Mouse (Mus musculus): ENCODE results near the gene Ranbp3. TPM values are rescaled to one million over a fixed set of nuclear protein-coding genes. Genes with fewer than 3 reads are reported as not detected.

Ranbp3 gene
- polyA plus RNA-seq, 1 experiment = 75.6 TPM

GRCm38 (mm10) chr17:56668384-56669144, 4.5 kb upstream of the Ranbp3 start:
- H3K27me3 ChIP-seq (ENCODE audit: control insufficient read depth, insufficient read depth, low read length, poor library complexity, severe bottlenecking) = no peaks in the 10 kb centered on the region

GRCm38 (mm10) chr17:56669766-56670165, 3.3 kb upstream of the Ranbp3 start:
- TF ChIP-seq CTCF (IDR thresholded peaks at IDR 0.05; ENCODE audit: low read depth, low read length) (no peak), POLR2A (IDR thresholded peaks at IDR 0.05; ENCODE audit: insufficient read depth, low read length) (no peak), EP300 (IDR thresholded peaks at IDR 0.05; ENCODE audit: insufficient read depth, low read depth, low read length) (no peak)
- no peak overlapping the region for H3K4me3 ChIP-seq (ENCODE audit: low read depth, low read length)

More at GRCm38 (mm10) chr17:56668384-56669144, 4.5 kb upstream of the Ranbp3 start:
- Histone ChIP-seq H3K36me3 (ENCODE audit: control insufficient read depth, insufficient read depth, low read length, poor library complexity, severe bottlenecking) (no peaks in the 10 kb centered on the region), H3K27ac (ENCODE audit: insufficient read depth, low read length) (no peak overlapping the region), H3K9me3 (replicated peaks; ENCODE audit: control insufficient read depth, insufficient read depth, low read length, poor library complexity, severe bottlenecking) (no peaks in the 10 kb centered on the region), H3K9ac (ENCODE audit: low read depth, poor library complexity, severe bottlenecking) (peak overlapping the region; percentile 35), H3K4me3 (ENCODE audit: low read depth, low read length) (peak overlapping the region; percentile 61), H3K4me1 (ENCODE audit: control insufficient read depth, insufficient read depth, low read length) (peaks cover 4% of the 10 kb centered on the region)
- TF ChIP-seq POLR2A (IDR thresholded peaks at IDR 0.05; ENCODE audit: insufficient read depth, low read length) (no peak), EP300 (IDR thresholded peaks at IDR 0.05; ENCODE audit: insufficient read depth, low read depth, low read length) (peak; percentile 38; the same call in 1 of the 2 replicates), CTCF (IDR thresholded peaks at IDR 0.05; ENCODE audit: low read depth, low read length) (peak; percentile 90)

GRCm38 (mm10) chr17:56673647-56674416, 738 bp downstream of the Ranbp3 start:
- no peak overlapping the region for H3K27ac ChIP-seq (ENCODE audit: insufficient read depth, low read length)
- no peak for TF ChIP-seq CTCF (IDR thresholded peaks at IDR 0.05; ENCODE audit: low read depth, low read length)
- TF ChIP-seq POLR2A (IDR thresholded peaks at IDR 0.05; ENCODE audit: insufficient read depth, low read length) = no peak
- TF ChIP-seq EP300 (IDR thresholded peaks at IDR 0.05; ENCODE audit: insufficient read depth, low read depth, low read length) = no peak
- H3K9ac ChIP-seq (ENCODE audit: low read depth, poor library complexity, severe bottlenecking) = peak overlapping the region; percentile 99
- 0 out of 2 replicates have a peak, but pooled peaks cover 3% of the 10 kb centered on the region for H3K36me3 ChIP-seq (ENCODE audit: control insufficient read depth, insufficient read depth, low read length, poor library complexity, severe bottlenecking)
- peak overlapping the region; percentile 80 for H3K4me3 ChIP-seq (ENCODE audit: low read depth, low read length)
- no peaks in the 10 kb centered on the region for H3K9me3 ChIP-seq (replicated peaks; ENCODE audit: control insufficient read depth, insufficient read depth, low read length, poor library complexity, severe bottlenecking)
- H3K4me1 ChIP-seq (ENCODE audit: control insufficient read depth, insufficient read depth, low read length) = no peaks in the 10 kb centered on the region
- H3K27me3 ChIP-seq (ENCODE audit: control insufficient read depth, insufficient read depth, low read length, poor library complexity, severe bottlenecking) = no peaks in the 10 kb centered on the region

More at GRCm38 (mm10) chr17:56669766-56670165, 3.3 kb upstream of the Ranbp3 start:
- no peaks in the 10 kb centered on the region for H3K27me3 ChIP-seq (ENCODE audit: control insufficient read depth, insufficient read depth, low read length, poor library complexity, severe bottlenecking)
- no peaks in the 10 kb centered on the region for H3K9me3 ChIP-seq (replicated peaks; ENCODE audit: control insufficient read depth, insufficient read depth, low read length, poor library complexity, severe bottlenecking)
- no peak overlapping the region for H3K9ac ChIP-seq (ENCODE audit: low read depth, poor library complexity, severe bottlenecking)
- H3K4me1 ChIP-seq (ENCODE audit: control insufficient read depth, insufficient read depth, low read length) = peaks cover 3% of the 10 kb centered on the region
- H3K36me3 ChIP-seq (ENCODE audit: control insufficient read depth, insufficient read depth, low read length, poor library complexity, severe bottlenecking) = no peaks in the 10 kb centered on the region
- no peak overlapping the region for H3K27ac ChIP-seq (ENCODE audit: insufficient read depth, low read length)

- peaks cover 17% of the 10 kb centered on the region for H3K36me3 ChIP-seq (ENCODE audit: control insufficient read depth, insufficient read depth, low read length, poor library complexity, severe bottlenecking)
- no peaks in the 10 kb centered on the region for H3K9me3 ChIP-seq (replicated peaks; ENCODE audit: control insufficient read depth, insufficient read depth, low read length, poor library complexity, severe bottlenecking)
- H3K4me3 ChIP-seq (ENCODE audit: low read depth, low read length) = no peak overlapping the region
- peaks cover 1% of the 10 kb centered on the region for H3K4me1 ChIP-seq (ENCODE audit: control insufficient read depth, insufficient read depth, low read length)
- no peak overlapping the region for H3K9ac ChIP-seq (ENCODE audit: low read depth, poor library complexity, severe bottlenecking)
- H3K27ac ChIP-seq (ENCODE audit: insufficient read depth, low read length) = no peak overlapping the region
- TF ChIP-seq EP300 (IDR thresholded peaks at IDR 0.05; ENCODE audit: insufficient read depth, low read depth, low read length) = no peak
- no peak for TF ChIP-seq POLR2A (IDR thresholded peaks at IDR 0.05; ENCODE audit: insufficient read depth, low read length)
- TF ChIP-seq CTCF (IDR thresholded peaks at IDR 0.05; ENCODE audit: low read depth, low read length) = no peak
- H3K27me3 ChIP-seq (ENCODE audit: control insufficient read depth, insufficient read depth, low read length, poor library complexity, severe bottlenecking) = no peaks in the 10 kb centered on the region
These were observed 8.7 kb downstream of the Ranbp3 start for GRCm38 (mm10) chr17:56681791-56682190.

GRCm38 (mm10) chr17:56682880-56683279, 9.8 kb downstream of the Ranbp3 start:
- Histone ChIP-seq H3K36me3 (ENCODE audit: control insufficient read depth, insufficient read depth, low read length, poor library complexity, severe bottlenecking) (peaks cover 24% of the 10 kb centered on the region), H3K9me3 (replicated peaks; ENCODE audit: control insufficient read depth, insufficient read depth, low read length, poor library complexity, severe bottlenecking) (no peaks in the 10 kb centered on the region), H3K9ac (ENCODE audit: low read depth, poor library complexity, severe bottlenecking) (no peak overlapping the region), H3K27ac (ENCODE audit: insufficient read depth, low read length) (no peak overlapping the region), H3K4me3 (ENCODE audit: low read depth, low read length) (no peak overlapping the region), H3K4me1 (ENCODE audit: control insufficient read depth, insufficient read depth, low read length) (peaks cover 1% of the 10 kb centered on the region), H3K27me3 (ENCODE audit: control insufficient read depth, insufficient read depth, low read length, poor library complexity, severe bottlenecking) (no peaks in the 10 kb centered on the region)
- TF ChIP-seq POLR2A (IDR thresholded peaks at IDR 0.05; ENCODE audit: insufficient read depth, low read length) = no peak
- no peak for TF ChIP-seq EP300 (IDR thresholded peaks at IDR 0.05; ENCODE audit: insufficient read depth, low read depth, low read length)
- TF ChIP-seq CTCF (IDR thresholded peaks at IDR 0.05; ENCODE audit: low read depth, low read length) = no peak
